Mouse (Mus musculus) MEL (cell line): Measurements from ENCODE around the gene Jmjd1c. TPM values are rescaled to one million over a fixed set of nuclear protein-coding genes. Genes with fewer than 3 reads are reported as not detected.

Experiments
- DNase-seq: peaks from one replicate; pipeline ENCODE4 v3.0.0; 2011; ENCODE audit warnings: low read depth, low spot score
- H3K27ac ChIP-seq: 2 replicates; pipeline ENCODE4 v1.5.1; 2012; ENCODE audit warnings: low read depth, mild to moderate bottlenecking, control low read depth, low read length, moderate library complexity; ENCODE audit not compliant: control insufficient read depth
- H3K27me3 ChIP-seq, 2 experiments: fragments of 150-350 bp in 1 of 2; sonication (generic) in 1 of 2; 2 replicates each; pipeline ENCODE4 v1.6.1; 2012; ENCODE audit warnings: low read length in 2 of 2, mild to moderate bottlenecking in 2 of 2, improper control_type of control experiment in 1 of 2, moderate library complexity in 1 of 2; ENCODE audit not compliant: insufficient read depth in 2 of 2, control insufficient read depth in 1 of 2
- H3K36me3 ChIP-seq, 2 experiments: 2 replicates each; pipeline ENCODE4 v1.6.1; 2012 to 2014; ENCODE audit warnings: low read length in 2 of 2, improper control_type of control experiment in 1 of 2, inconsistent platforms in 1 of 2, mild to moderate bottlenecking in 1 of 2; ENCODE audit not compliant: insufficient read depth in 2 of 2, control insufficient read depth in 1 of 2
- H3K4me1 ChIP-seq, 2 experiments: fragments of 150-350 bp in 1 of 2; sonication (generic) in 1 of 2; 2 replicates each; pipeline ENCODE4 v1.6.1; 2012; ENCODE audit warnings: low read length in 2 of 2, improper control_type of control experiment in 1 of 2, mild to moderate bottlenecking in 1 of 2; ENCODE audit not compliant: insufficient read depth in 2 of 2, control insufficient read depth in 1 of 2
- H3K4me3 ChIP-seq, 2 experiments: fragments of 150-350 bp in 1 of 2; sonication (generic) in 1 of 2; 2 replicates each; pipeline ENCODE4 v1.5.1; 2012; ENCODE audit warnings: low read depth in 2 of 2, low read length in 2 of 2, mild to moderate bottlenecking in 2 of 2, moderate library complexity in 2 of 2, control low read depth in 1 of 2, improper control_type of control experiment in 1 of 2; ENCODE audit not compliant: control insufficient read depth in 1 of 2, insufficient read depth in 1 of 2
- H3K79me2 ChIP-seq: 2 replicates; pipeline ENCODE4 v1.6.1; 2012; ENCODE audit warnings: mild to moderate bottlenecking, low read length, moderate library complexity; ENCODE audit not compliant: control insufficient read depth, poor library complexity, insufficient read depth
- H3K9ac ChIP-seq: 2 replicates; pipeline ENCODE4 v1.6.1; 2012; ENCODE audit warnings: low read depth, mild to moderate bottlenecking, control low read depth, low read length, moderate library complexity; ENCODE audit not compliant: control insufficient read depth, poor library complexity, severe bottlenecking
- H3K9me3 ChIP-seq: fragments of 150-350 bp; sonication (generic); replicated peaks from 2 replicates; pipeline ENCODE4 v1.6.1; 2012; ENCODE audit warnings: mild to moderate bottlenecking, low read length, improper control_type of control experiment, moderate library complexity; ENCODE audit not compliant: insufficient read depth
- BHLHE40 ChIP-seq: IDR thresholded peaks from 2 replicates; pipeline ENCODE4 v1.6.1; 2012; ENCODE audit warnings: low read depth, mild to moderate bottlenecking, inconsistent platforms, low read length, improper control_type of control experiment, borderline replicate concordance
- CHD1 ChIP-seq: IDR thresholded peaks from 2 replicates; pipeline ENCODE4 v1.6.1; 2012; ENCODE audit warnings: low read depth, mild to moderate bottlenecking, inconsistent platforms, low read length, improper control_type of control experiment
- CHD2 ChIP-seq: IDR thresholded peaks from 2 replicates; pipeline ENCODE4 v1.6.1; 2011; ENCODE audit warnings: low read length, improper control_type of control experiment
- CTCF ChIP-seq, 3 experiments: IDR thresholded peaks in 2 of 3; conservative IDR thresholded peaks in 1 of 3; 2 replicates each; pipeline ENCODE4 v1.5.1; 2011 to 2012; ENCODE audit warnings: low read length in 3 of 3, low read depth in 2 of 3, mild to moderate bottlenecking in 2 of 3, improper control_type of control experiment in 1 of 3, inconsistent platforms in 1 of 3, mixed read lengths in 1 of 3, moderate library complexity in 1 of 3; ENCODE audit not compliant: control insufficient read depth in 1 of 3, insufficient read depth in 1 of 3, poor library complexity in 1 of 3, severe bottlenecking in 1 of 3
- E2F4 ChIP-seq: IDR thresholded peaks from 2 replicates; pipeline ENCODE4 v1.6.1; 2011; ENCODE audit warnings: low read depth, low read length, improper control_type of control experiment, borderline replicate concordance
- ELF1 ChIP-seq: IDR thresholded peaks from 2 replicates; pipeline ENCODE4 v1.6.1; 2014; ENCODE audit warnings: low read depth, mild to moderate bottlenecking, inconsistent platforms, low read length, improper control_type of control experiment, moderate library complexity
- GATA1 ChIP-seq: IDR thresholded peaks from 2 replicates; pipeline ENCODE4 v1.6.1; 2011; ENCODE audit warnings: low read depth, low read length, improper control_type of control experiment
- HCFC1 ChIP-seq: IDR thresholded peaks from 2 replicates; pipeline ENCODE4 v1.6.1; 2012; ENCODE audit warnings: low read depth, mild to moderate bottlenecking, inconsistent platforms, low read length, improper control_type of control experiment, moderate library complexity
- JUND ChIP-seq: IDR thresholded peaks from 2 replicates; pipeline ENCODE4 v1.6.1; 2011; ENCODE audit warnings: low read depth, mild to moderate bottlenecking, improper control_type of control experiment, low read length
- KAT2A ChIP-seq: conservative IDR thresholded peaks from 2 replicates; pipeline ENCODE4 v1.6.1; 2012; ENCODE audit warnings: low read depth, low read length, improper control_type of control experiment, inconsistent platforms
- MAFK ChIP-seq: IDR thresholded peaks from 2 replicates; pipeline ENCODE4 v1.6.1; 2011; ENCODE audit warnings: low read depth, mild to moderate bottlenecking, low read length, improper control_type of control experiment, borderline replicate concordance
- MAX ChIP-seq: IDR thresholded peaks from 2 replicates; pipeline ENCODE4 v1.6.1; 2011; ENCODE audit warnings: low read length, improper control_type of control experiment
- MAZ ChIP-seq: IDR thresholded peaks from 2 replicates; pipeline ENCODE4 v1.6.1; 2012; ENCODE audit warnings: low read depth, mild to moderate bottlenecking, inconsistent platforms, low read length, improper control_type of control experiment
- MEF2A ChIP-seq: IDR thresholded peaks from 2 replicates; pipeline ENCODE4 v1.6.1; 2014; ENCODE audit warnings: low read depth, mild to moderate bottlenecking, inconsistent platforms, low read length, improper control_type of control experiment; ENCODE audit not compliant: poor library complexity, insufficient replicate concordance, severe bottlenecking; ENCODE audit errors: extremely low read depth
- MXI1 ChIP-seq: IDR thresholded peaks from 2 replicates; pipeline ENCODE4 v1.6.1; 2011; ENCODE audit warnings: mild to moderate bottlenecking, low read depth, low read length, improper control_type of control experiment
- MYB ChIP-seq: IDR thresholded peaks from 2 replicates; pipeline ENCODE4 v1.6.1; 2011; ENCODE audit warnings: mild to moderate bottlenecking, low read depth, low read length, improper control_type of control experiment
- NELFE ChIP-seq: IDR thresholded peaks from 2 replicates; pipeline ENCODE4 v1.6.1; 2011; ENCODE audit warnings: low read depth, low read length, improper control_type of control experiment
- NRF1 ChIP-seq: IDR thresholded peaks from 2 replicates; pipeline ENCODE4 v1.6.1; 2014; ENCODE audit warnings: low read depth, mild to moderate bottlenecking, inconsistent platforms, low read length, improper control_type of control experiment, moderate library complexity; ENCODE audit not compliant: poor library complexity, insufficient read depth, severe bottlenecking
- POLR2A ChIP-seq, 2 experiments: IDR thresholded peaks; 2 replicates each; pipeline ENCODE4 v1.6.1; 2011 to 2012; ENCODE audit warnings: low read length in 2 of 2, mild to moderate bottlenecking in 2 of 2, control low read depth in 1 of 2, improper control_type of control experiment in 1 of 2, low read depth in 1 of 2, moderate library complexity in 1 of 2; ENCODE audit not compliant: control insufficient read depth in 1 of 2, insufficient read depth in 1 of 2, poor library complexity in 1 of 2
- POLR2AphosphoS5 ChIP-seq: IDR thresholded peaks from 2 replicates; pipeline ENCODE4 v1.6.1; 2012; ENCODE audit warnings: low read depth, borderline replicate concordance, mild to moderate bottlenecking, inconsistent platforms, low read length, moderate library complexity, mixed read lengths
- RAD21 ChIP-seq: IDR thresholded peaks from 2 replicates; pipeline ENCODE4 v1.6.1; 2011; ENCODE audit warnings: mild to moderate bottlenecking, low read depth, low read length, improper control_type of control experiment
- RCOR1 ChIP-seq: IDR thresholded peaks from 2 replicates; pipeline ENCODE4 v1.6.1; 2012; ENCODE audit warnings: low read depth, mild to moderate bottlenecking, inconsistent platforms, low read length, improper control_type of control experiment
- SMC3 ChIP-seq: IDR thresholded peaks from 2 replicates; pipeline ENCODE4 v1.6.1; 2011; ENCODE audit warnings: low read depth, low read length, improper control_type of control experiment
- TAL1 ChIP-seq: IDR thresholded peaks from 2 replicates; pipeline ENCODE4 v1.6.1; 2012; ENCODE audit warnings: mild to moderate bottlenecking, inconsistent platforms, low read length, moderate library complexity, mixed read lengths
- TBP ChIP-seq: IDR thresholded peaks from 2 replicates; pipeline ENCODE4 v1.8.0; 2011; ENCODE audit warnings: low read depth, low read length, improper control_type of control experiment
- TCF12 ChIP-seq: IDR thresholded peaks from 2 replicates; pipeline ENCODE4 v1.6.1; 2014; ENCODE audit warnings: low read depth, mild to moderate bottlenecking, inconsistent platforms, low read length, improper control_type of control experiment, moderate library complexity
- UBTF ChIP-seq: IDR thresholded peaks from 2 replicates; pipeline ENCODE4 v1.6.1; 2012; ENCODE audit warnings: low read depth, mild to moderate bottlenecking, inconsistent platforms, low read length, improper control_type of control experiment, moderate library complexity, borderline replicate concordance; ENCODE audit not compliant: insufficient read depth
- USF1 ChIP-seq: IDR thresholded peaks from 2 replicates; pipeline ENCODE4 v1.6.1; 2014; ENCODE audit warnings: low read depth, mild to moderate bottlenecking, inconsistent platforms, low read length, improper control_type of control experiment, moderate library complexity
- USF2 ChIP-seq, 2 experiments: IDR thresholded peaks; 2 replicates each; pipeline ENCODE4 v1.6.1; 2011 to 2012; ENCODE audit warnings: improper control_type of control experiment in 2 of 2, low read length in 2 of 2, borderline replicate concordance in 1 of 2, inconsistent platforms in 1 of 2, low read depth in 1 of 2, mild to moderate bottlenecking in 1 of 2; ENCODE audit not compliant: insufficient read depth in 1 of 2
- ZKSCAN1 ChIP-seq: IDR thresholded peaks from 2 replicates; pipeline ENCODE4 v1.6.1; 2012; ENCODE audit warnings: low read depth, mild to moderate bottlenecking, inconsistent platforms, low read length, improper control_type of control experiment, moderate library complexity
- ZMIZ1 ChIP-seq: IDR thresholded peaks from 2 replicates; pipeline ENCODE4 v1.6.1; 2012; ENCODE audit warnings: low read depth, mild to moderate bottlenecking, inconsistent platforms, low read length, improper control_type of control experiment, moderate library complexity
- ZNF384 ChIP-seq: IDR thresholded peaks from 2 replicates; pipeline ENCODE4 v1.6.1; 2012; ENCODE audit warnings: low read depth, mild to moderate bottlenecking, inconsistent platforms, low read length, improper control_type of control experiment
- polyA plus RNA-seq, 2 experiments: library from polyadenylated mRNA; stranded (reverse) in 1 of 2; unstranded in 1 of 2; fragments of >175 nt in 1 of 2; fragments of >200 nt in 1 of 2; gene quantifications; 2 replicates each; pipeline versions ENCODE4 v1.2.1 to v1.2.4; 2012; ENCODE audit warnings: low replicate concordance in 2 of 2, low read depth in 1 of 2; ENCODE audit not compliant: insufficient read length in 2 of 2, insufficient read depth in 1 of 2, missing spikeins in 1 of 2
- total RNA-seq: library from RNA; depleted of rRNA; stranded (reverse); fragments of 300-350 nt; gene quantifications from 2 replicates; pipeline ENCODE4 v1.2.3, GENCODE M21; 2012

The Jmjd1c gene
- total and polyA plus RNA-seq, 3 experiments: 10.6 to 62.3 (median 15.2) TPM

DNA sequence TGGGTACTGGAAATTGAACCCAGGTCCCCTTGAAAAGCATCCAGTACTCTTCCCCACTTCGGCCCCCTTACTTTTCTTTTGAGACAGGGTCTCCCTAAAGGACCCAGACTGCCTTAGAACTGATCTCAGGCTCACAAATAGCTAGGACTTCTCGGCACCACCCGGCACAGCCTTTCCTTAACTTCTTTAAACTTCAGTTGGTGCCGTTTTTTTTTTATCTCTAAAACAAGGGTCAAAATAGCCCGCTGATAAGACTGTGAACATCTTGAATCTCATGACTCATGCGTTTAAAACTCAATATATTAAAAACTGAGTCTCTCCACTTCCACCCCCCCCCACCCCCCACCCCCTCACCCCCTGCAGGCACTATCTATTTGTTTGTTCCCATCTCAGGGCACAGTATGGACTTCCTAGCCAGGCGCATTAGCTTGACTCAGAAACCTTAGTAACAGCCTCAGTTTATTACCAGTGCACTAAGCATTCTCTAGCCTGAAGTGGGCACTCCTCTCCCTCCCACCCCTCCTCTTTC lies 200.1 kb downstream of the Jmjd1c start (continued):
- TF ChIP-seq GATA1 (peak; percentile 97), BHLHE40 (peak; percentile 69; the same call in 1 of the 2 replicates), ZNF384 (peak; percentile 85), MAFK (peak; percentile 57; the same call in 1 of the 2 replicates), HCFC1 (peak; percentile 29; the same call in 1 of the 2 replicates), POLR2A (IDR thresholded peaks at IDR 0.05; ENCODE audit: control insufficient read depth in 1 of 2, insufficient read depth in 1 of 2, low read depth in 1 of 2, low read length in 2 of 2, poor library complexity in 1 of 2) (peak in 1 of 2 experiments; percentile 63; a peak in 1 of 4 replicates)

- Histone ChIP-seq H3K4me1 (peaks cover 15 to 45% of the 10 kb centered on the region in 2 experiments), H3K9ac (peak overlapping the region; percentile 75), H3K4me3 (peak overlapping the region; percentile 41 to 43), H3K27me3 (no peaks in the 10 kb centered on the region), H3K27ac (peak overlapping the region; percentile 100), H3K79me2 (peaks cover 40% of the 10 kb centered on the region), H3K36me3 (peaks cover 2 to 37% of the 10 kb centered on the region in 2 experiments; a peak in 2 of 4 replicates), H3K9me3 (no peaks in the 10 kb centered on the region)
- DNase-seq: peak; percentile 86
- TF ChIP-seq ZNF384 (peak; percentile 94), NELFE (no peak), RCOR1 (no peak), MAZ (no peak), KAT2A (no peak), MEF2A (no peak), E2F4 (no peak), MXI1 (no peak), GATA1 (no peak), POLR2AphosphoS5 (no peak; the same call in 1 of the 2 replicates), MAX (no peak; the same call in 1 of the 2 replicates), HCFC1 (no peak), RAD21 (no peak), NRF1 (no peak), TAL1 (no peak), TBP (peak; percentile 27; the same call in 1 of the 2 replicates), TCF12 (no peak), SMC3 (no peak), UBTF (no peak), ZKSCAN1 (no peak), MYB (no peak), CHD2 (no peak), BHLHE40 (no peak), ELF1 (no peak), ZMIZ1 (no peak; the same call in none of the 2 replicates), USF1 (peak; percentile 69), USF2 (IDR thresholded peaks at IDR 0.05; ENCODE audit: borderline replicate concordance in 1 of 2, insufficient read depth in 1 of 2, low read depth in 1 of 2, low read length in 2 of 2) (no peak), CTCF (IDR thresholded peaks at IDR 0.05 in 2 of 3, conservative IDR thresholded peaks at IDR 0.05 in 1 of 3; ENCODE audit: control insufficient read depth in 1 of 3, insufficient read depth in 1 of 3, low read depth in 2 of 3, low read length in 3 of 3, poor library complexity in 1 of 3, severe bottlenecking in 1 of 3) (no peak), JUND (no peak), MAFK (no peak), CHD1 (0 out of 2 replicates have a peak, but pooled peaks have one; percentile 84)
These were observed 200.7 kb downstream of the Jmjd1c start for GRCm38 (mm10) chr10:67296482-67297152.
